Mouse (Mus musculus) E14TG2a.4 (cell line): ENCODE results near the gene Mrps6.

Experiments
- CTCF ChIP-seq: conservative IDR thresholded peaks from 2 replicates; pipeline ENCODE4 v1.5.1; 2014; ENCODE audit warnings: low read length
- NANOG ChIP-seq: IDR thresholded peaks from 2 replicates; pipeline ENCODE4 v1.6.1; 2014; ENCODE audit warnings: borderline replicate concordance, low read length, mixed read lengths

- TF ChIP-seq CTCF, result no peak
- no peak for TF ChIP-seq NANOG
Observed at GRCm38 (mm10) chr16:92129843-92130242, 71.8 kb downstream of the Mrps6 start.
